Mouse (Mus musculus): ENCODE data around the gene Letm1. TPM values are rescaled to one million over a fixed set of nuclear protein-coding genes. Genes with fewer than 3 reads are reported as not detected.

Letm1 gene
- 100 to 1,000 TPM in 1 of 2 experiments, 10 to 100 TPM in 1; 90.6 to 116 TPM for polyA plus RNA-seq (2017; shearing (Covaris generic))

GRCm38 (mm10) chr5:33782345-33782998, at the start of gene Letm1:
TSS of gene Letm1 (minus strand) at chr5:33782817.

GRCm38 (mm10) chr5:33819876-33820732, 37.5 kb upstream of the Letm1 start, which contains the start of gene Nsd2:
TSS of gene Nsd2 (plus strand) at chr5:33820725.

GRCm38 (mm10) chr5:33721541-33722265, 60.9 kb downstream of the Letm1 start, which contains the start of gene Fgfr3:
TSS of gene Fgfr3 (plus strand) at chr5:33721674.

Other genes starting within 250 kb of the Letm1 start
- gene Fam53a, start 153.2 kb downstream of the Letm1 start, polyA plus RNA-seq (2017; shearing (Covaris generic)): 10 to 100 TPM; 60.2 to 84.9 TPM
- under 1 TPM; 0.54 to 0.77 TPM for gene Gm9903, start 152.9 kb downstream of the Letm1 start, polyA plus RNA-seq (2017; shearing (Covaris generic))
- gene Slbp, start 130.2 kb downstream of the Letm1 start, polyA plus RNA-seq (2017; shearing (Covaris generic)): 100 to 1,000 TPM; 164 to 198 TPM
- 10 to 100 TPM; 35.8 to 40.0 TPM for gene Tacc3, start 124.7 kb downstream of the Letm1 start, polyA plus RNA-seq (2017; shearing (Covaris generic))
- gene Tmem129, start 124.4 kb downstream of the Letm1 start, polyA plus RNA-seq (2017; shearing (Covaris generic)): 10 to 100 TPM; 23.5 to 23.7 TPM
- gene Fgfr3, start 61.1 kb downstream of the Letm1 start, polyA plus RNA-seq (2017; shearing (Covaris generic)): under 1 TPM in 1 of 2 experiments, not detected in 1; 0.45 TPM
- 10 to 100 TPM; 25.6 to 46.5 TPM for gene Nsd2, start 37.9 kb upstream of the Letm1 start, polyA plus RNA-seq (2017; shearing (Covaris generic))
- 10 to 100 TPM; 34.7 to 46.6 TPM for gene Nelfa, start 153.6 kb upstream of the Letm1 start, polyA plus RNA-seq (2017; shearing (Covaris generic))
- under 1 TPM in 1 of 2 experiments, not detected in 1; 0.43 TPM for gene Gm1673, start 200.6 kb upstream of the Letm1 start, polyA plus RNA-seq (2017; shearing (Covaris generic))
- not detected for gene Nat8l, start 213.2 kb upstream of the Letm1 start, polyA plus RNA-seq (2017; shearing (Covaris generic))

Data from activated CD4-positive, CD25-positive, alpha-beta regulatory T cell (primary cell).